Mouse (Mus musculus) heart, embryonic 14.5 days (tissue): ENCODE data around the gene Pam. TPM values are rescaled to one million over a fixed set of nuclear protein-coding genes. Genes with fewer than 3 reads are reported as not detected.

ENCODE experiments used
- ATAC-seq: fragments of 200-750 bp; cut with Nextera tagmentation; 2 replicates; pipeline ENCODE4 v1.8.0; 2017; ENCODE audit warnings: low read depth, moderate TSS enrichment; ENCODE audit not compliant: insufficient number of reproducible peaks, insufficient read depth, low FRiP score
- H3K27ac ChIP-seq, 2 experiments: fragments of 200-500 bp in 1 of 2; fragments of 300-500 bp in 1 of 2; sonication (generic) in 1 of 2; replicated peaks in 1 of 2; 2 replicates each; pipeline ENCODE4 v1.5.1; 2012 to 2014; ENCODE audit warnings: low read depth in 2 of 2, low read length in 2 of 2, control low read depth in 1 of 2, mild to moderate bottlenecking in 1 of 2, mixed read lengths in 1 of 2; ENCODE audit not compliant: control insufficient read depth in 1 of 2, insufficient read depth in 1 of 2
- H3K27me3 ChIP-seq: fragments of 300-500 bp; sonication (generic); 2 replicates; pipeline ENCODE4 v1.6.1; 2014; ENCODE audit warnings: mild to moderate bottlenecking, low read length, control low read depth; ENCODE audit not compliant: control insufficient read depth, insufficient read depth
- H3K36me3 ChIP-seq: fragments of 300-500 bp; sonication (generic); 2 replicates; pipeline ENCODE4 v1.6.1; 2014; ENCODE audit warnings: mild to moderate bottlenecking, control low read depth, low read length, mixed read lengths; ENCODE audit not compliant: control insufficient read depth, insufficient read depth
- H3K4me1 ChIP-seq, 2 experiments: fragments of 200-500 bp in 1 of 2; fragments of 300-500 bp in 1 of 2; sonication (generic) in 1 of 2; 2 replicates each; pipeline ENCODE4 v1.6.1; 2012 to 2014; ENCODE audit warnings: low read length in 2 of 2, control low read depth in 1 of 2, mixed read lengths in 1 of 2; ENCODE audit not compliant: control insufficient read depth in 2 of 2, insufficient read depth in 2 of 2
- H3K4me2 ChIP-seq: fragments of 300-500 bp; sonication (generic); 2 replicates; pipeline ENCODE4 v1.6.1; 2014; ENCODE audit warnings: mild to moderate bottlenecking, low read length
- H3K4me3 ChIP-seq, 2 experiments: fragments of 200-500 bp in 1 of 2; fragments of 300-500 bp in 1 of 2; sonication (generic) in 1 of 2; 2 replicates each; pipeline ENCODE4 v1.5.1; 2012 to 2014; ENCODE audit warnings: low read length in 2 of 2, mild to moderate bottlenecking in 2 of 2, control low read depth in 1 of 2, low read depth in 1 of 2, moderate library complexity in 1 of 2; ENCODE audit not compliant: control insufficient read depth in 1 of 2, insufficient read depth in 1 of 2
- H3K9ac ChIP-seq: fragments of 300-500 bp; sonication (generic); 2 replicates; pipeline ENCODE4 v1.6.1; 2014; ENCODE audit warnings: mild to moderate bottlenecking, low read length
- H3K9me3 ChIP-seq: fragments of 300-500 bp; sonication (generic); 2 replicates; pipeline ENCODE4 v1.6.1; 2016; ENCODE audit warnings: low read length, control low read depth; ENCODE audit not compliant: control insufficient read depth
- WGBS: fragments of 180-500 bp; shearing (Covaris S2); extraction: QIAGEN DNeasy Blood & Tissue Kit; methylation state at CpG from one replicate; pipeline ENCODE4 v1.1.7; 2014; 5-methylcytosine and 5-hydroxymethylcytosine counted together
- polyA plus RNA-seq: library from polyadenylated mRNA; unstranded; fragments of >200 nt; fragmentation: Nextera tagmentation; extraction: Ambion mirVana; gene quantifications from 2 replicates; pipeline ENCODE4 v1.2.1, GENCODE M21; 2014

The Pam gene
- polyA plus RNA-seq, 1 experiment from 2014 or later, result 671 TPM

DNA sequence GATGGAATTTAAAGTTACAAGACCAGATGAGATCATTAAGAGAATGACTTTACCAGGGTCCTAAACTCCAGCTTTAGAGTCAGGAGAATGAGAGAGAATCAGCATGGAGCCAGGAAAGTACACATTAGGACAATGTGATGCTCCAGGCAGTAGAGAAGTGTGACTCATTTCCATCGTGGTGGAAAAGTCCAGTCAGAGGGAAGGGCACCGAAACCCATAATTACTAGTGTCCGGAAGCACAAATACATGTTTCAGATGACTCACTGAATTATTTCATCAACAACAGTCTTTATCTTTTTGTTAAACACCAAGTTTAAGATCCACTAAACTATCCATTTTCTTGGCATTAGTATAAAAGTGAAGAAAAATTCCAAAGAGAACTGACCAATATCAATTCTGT, 57.2 kb downstream of the Pam start:
- H3K4me2 ChIP-seq, result no peak overlapping the region
- 81% methylated on average over 3 of the region's 3 CpGs for WGBS
- H3K4me1 ChIP-seq, result no peaks in the 10 kb centered on the region; a peak in 1 of 4 replicates
- no peak for ATAC-seq
- H3K4me3 ChIP-seq, result no peak overlapping the region
- no peaks in the 10 kb centered on the region for H3K36me3 ChIP-seq
- no peaks in the 10 kb centered on the region for H3K9me3 ChIP-seq
- H3K27me3 ChIP-seq, result no peaks in the 10 kb centered on the region
- H3K27ac ChIP-seq, result no peak overlapping the region
- no peak overlapping the region for H3K9ac ChIP-seq

DNA sequence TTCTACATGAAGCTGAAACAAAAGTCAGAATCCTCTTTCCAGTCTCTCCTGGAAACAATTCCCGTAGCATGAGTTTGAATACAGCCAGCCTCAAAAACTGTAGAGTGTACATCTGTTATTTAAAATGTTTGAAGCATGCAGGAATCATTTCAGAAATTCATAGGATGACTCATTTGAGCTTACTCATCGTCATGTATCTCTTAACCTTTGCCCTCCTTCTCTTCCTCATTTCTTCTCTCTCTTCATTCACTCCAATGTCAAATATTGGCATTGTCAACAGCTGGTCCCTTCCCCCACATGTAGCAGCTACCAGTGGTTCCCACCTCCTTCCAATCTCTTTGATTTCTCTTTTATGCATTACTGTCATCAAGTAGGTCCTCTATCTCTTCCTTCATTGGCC, 59.7 kb downstream of the Pam start:
- H3K27ac ChIP-seq, result no peak overlapping the region
- no peaks in the 10 kb centered on the region for H3K27me3 ChIP-seq
- 72% methylated on average over 2 of the region's 2 CpGs for WGBS
- H3K36me3 ChIP-seq, result no peaks in the 10 kb centered on the region
- ATAC-seq, result no peak
- no peaks in the 10 kb centered on the region for H3K9me3 ChIP-seq
- H3K9ac ChIP-seq, result no peak overlapping the region
- no peak overlapping the region for H3K4me3 ChIP-seq
- no peak overlapping the region for H3K4me2 ChIP-seq
- H3K4me1 ChIP-seq, result peaks cover 0 to 4% of the 10 kb centered on the region in 2 experiments; a peak in 1 of 4 replicates

DNA sequence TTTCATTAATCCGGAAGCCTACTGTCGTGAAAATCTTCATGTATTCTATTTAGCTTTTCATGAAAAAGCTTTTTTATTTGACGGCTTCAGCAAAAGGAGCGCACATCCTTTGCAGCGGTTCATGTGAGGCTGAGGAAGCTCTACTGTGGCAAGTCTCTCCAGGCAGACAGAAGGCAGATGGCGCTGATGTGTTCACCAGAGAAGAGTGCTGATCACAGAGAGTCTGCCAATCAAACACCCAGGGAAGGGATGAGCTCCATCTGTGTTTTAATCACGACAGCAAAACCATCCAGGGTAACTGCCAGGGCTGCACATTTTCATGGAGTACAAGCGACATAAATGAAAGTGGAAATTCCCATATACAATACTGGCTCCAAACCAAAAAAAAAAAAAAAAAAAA, 63.6 kb downstream of the Pam start:
- Histone ChIP-seq H3K4me3 (no peak overlapping the region), H3K4me2 (no peak overlapping the region), H3K27ac (no peak overlapping the region), H3K9ac (no peak overlapping the region), H3K9me3 (no peaks in the 10 kb centered on the region), H3K4me1 (peaks cover 0 to 4% of the 10 kb centered on the region in 2 experiments; a peak in 1 of 4 replicates), H3K36me3 (no peaks in the 10 kb centered on the region), H3K27me3 (no peaks in the 10 kb centered on the region)
- no peak for ATAC-seq
- WGBS, result 83% methylated on average over 8 of the region's 8 CpGs

DNA sequence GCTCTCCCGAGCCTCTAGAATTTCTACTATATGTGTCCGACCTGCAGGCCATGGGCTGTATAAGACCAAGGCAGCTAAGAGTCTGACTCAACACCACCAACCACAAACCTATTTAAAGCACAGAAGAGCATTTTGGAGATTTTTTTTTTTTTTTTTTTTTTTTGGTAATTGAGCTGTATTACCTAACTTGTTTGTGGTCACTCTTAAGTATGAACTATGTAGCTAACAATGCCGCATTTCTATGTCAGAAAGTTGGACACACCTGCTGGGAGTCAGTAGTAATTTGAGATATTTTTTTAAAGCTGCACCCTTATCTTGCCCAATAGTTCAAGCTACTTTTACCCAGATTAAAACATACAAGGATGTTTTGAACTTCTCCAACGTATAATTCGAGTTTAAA, 66.4 kb downstream of the Pam start:
- no peak overlapping the region for H3K27ac ChIP-seq
- ATAC-seq, result no peak
- no peak overlapping the region for H3K4me3 ChIP-seq
- 92% methylated on average over 5 of the region's 5 CpGs for WGBS
- H3K9ac ChIP-seq, result no peak overlapping the region
- H3K4me1 ChIP-seq, result peaks cover 0 to 4% of the 10 kb centered on the region in 2 experiments; a peak in 1 of 4 replicates
- no peaks in the 10 kb centered on the region for H3K27me3 ChIP-seq
- no peak overlapping the region for H3K4me2 ChIP-seq
- no peaks in the 10 kb centered on the region for H3K9me3 ChIP-seq
- H3K36me3 ChIP-seq, result no peaks in the 10 kb centered on the region

DNA sequence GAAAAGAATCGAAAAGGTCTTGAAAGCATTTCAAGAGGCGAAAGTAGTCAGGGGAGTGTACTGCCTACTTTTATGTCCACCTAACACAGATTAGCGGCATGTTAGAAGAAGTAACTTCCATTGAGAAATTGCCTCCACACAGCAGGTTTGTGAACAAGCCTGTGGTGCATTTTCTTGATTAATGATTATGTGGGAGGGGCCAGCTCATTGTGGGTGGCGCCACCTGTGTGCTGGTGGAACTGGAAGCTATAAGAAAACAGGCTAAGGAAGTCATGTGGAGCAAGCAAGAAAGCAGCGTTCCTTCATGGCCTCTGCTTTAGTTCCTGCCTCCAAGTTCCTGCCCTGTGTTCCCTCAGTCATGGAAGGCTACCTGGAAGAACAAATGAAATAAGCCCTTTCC, 67.0 kb downstream of the Pam start:
- Histone ChIP-seq H3K9ac (no peak overlapping the region), H3K36me3 (no peaks in the 10 kb centered on the region), H3K27ac (no peak overlapping the region), H3K27me3 (no peaks in the 10 kb centered on the region), H3K4me3 (no peak overlapping the region), H3K9me3 (no peaks in the 10 kb centered on the region), H3K4me1 (peaks cover 0 to 4% of the 10 kb centered on the region in 2 experiments; a peak in 1 of 4 replicates), H3K4me2 (no peak overlapping the region)
- 91% methylated on average over 5 of the region's 5 CpGs for WGBS
- ATAC-seq, result no peak

DNA sequence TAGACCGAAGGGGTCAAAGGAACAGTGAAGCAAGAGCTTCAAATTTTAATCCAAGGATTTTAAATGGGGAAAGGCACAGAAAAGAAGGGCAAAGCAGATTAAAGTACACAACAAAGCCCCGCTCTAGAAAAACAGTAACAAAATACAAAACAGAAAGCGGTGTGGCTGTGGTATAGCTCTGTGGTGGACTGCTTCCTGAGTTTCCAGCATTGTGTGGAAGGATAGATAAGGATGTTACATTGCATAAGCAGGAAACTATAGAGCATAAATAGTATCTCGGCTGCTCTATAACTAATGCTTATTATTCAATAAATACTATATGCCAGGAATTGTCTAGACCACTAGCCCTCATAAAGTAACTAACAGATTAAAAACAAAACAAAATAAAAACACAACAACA, 67.5 kb downstream of the Pam start:
- ATAC-seq, result no peak

DNA sequence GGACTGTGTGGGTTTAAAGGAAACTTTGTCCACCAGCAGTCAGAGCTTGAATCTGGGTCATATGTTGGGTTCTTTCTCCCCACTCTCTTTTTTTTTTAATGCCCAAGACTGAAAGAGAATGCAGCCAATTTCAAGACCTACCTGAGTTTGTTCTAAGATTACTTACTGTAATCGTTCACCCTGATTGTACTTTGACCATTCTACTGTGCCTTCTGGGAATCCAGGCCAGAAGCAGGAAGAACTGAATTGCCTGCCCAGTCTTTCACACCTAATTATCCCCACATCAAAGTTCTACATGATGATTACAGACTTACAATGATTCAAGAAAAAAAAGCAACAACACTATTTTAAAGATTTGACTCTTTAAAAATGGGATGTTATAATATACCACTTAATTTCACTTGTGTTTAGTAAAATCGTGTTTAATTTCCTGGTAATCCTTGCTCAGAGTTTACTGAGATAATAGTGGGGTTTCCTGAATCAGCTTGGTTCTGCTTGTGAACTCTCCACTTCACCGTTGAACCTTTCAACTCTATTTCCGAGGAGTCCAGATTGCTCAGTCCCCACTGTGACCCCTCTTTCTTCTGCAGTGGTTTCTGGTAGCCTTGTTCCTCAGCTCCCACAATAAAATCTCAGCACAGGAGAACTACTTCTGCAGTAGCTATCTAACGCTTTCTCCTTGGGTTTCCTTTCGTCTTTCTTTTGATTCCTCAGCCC, 69.4 kb downstream of the Pam start:
- 66% methylated on average over 6 of the region's 6 CpGs for WGBS
- Histone ChIP-seq H3K36me3 (no peaks in the 10 kb centered on the region), H3K27me3 (no peaks in the 10 kb centered on the region), H3K9me3 (no peaks in the 10 kb centered on the region), H3K4me1 (no peaks in the 10 kb centered on the region), H3K9ac (no peak overlapping the region), H3K4me2 (no peak overlapping the region), H3K27ac (no peak overlapping the region), H3K4me3 (no peak overlapping the region)
- ATAC-seq, result no peak

More for the DNA sequence above, 67.5 kb downstream of the Pam start:
- Histone ChIP-seq H3K27ac (no peak overlapping the region), H3K9me3 (no peaks in the 10 kb centered on the region), H3K4me1 (peaks cover 0 to 4% of the 10 kb centered on the region in 2 experiments; a peak in 1 of 4 replicates), H3K4me3 (no peak overlapping the region), H3K27me3 (no peaks in the 10 kb centered on the region), H3K36me3 (no peaks in the 10 kb centered on the region), H3K9ac (no peak overlapping the region), H3K4me2 (no peak overlapping the region)
- 82% methylated on average over 4 of the region's 4 CpGs for WGBS

DNA sequence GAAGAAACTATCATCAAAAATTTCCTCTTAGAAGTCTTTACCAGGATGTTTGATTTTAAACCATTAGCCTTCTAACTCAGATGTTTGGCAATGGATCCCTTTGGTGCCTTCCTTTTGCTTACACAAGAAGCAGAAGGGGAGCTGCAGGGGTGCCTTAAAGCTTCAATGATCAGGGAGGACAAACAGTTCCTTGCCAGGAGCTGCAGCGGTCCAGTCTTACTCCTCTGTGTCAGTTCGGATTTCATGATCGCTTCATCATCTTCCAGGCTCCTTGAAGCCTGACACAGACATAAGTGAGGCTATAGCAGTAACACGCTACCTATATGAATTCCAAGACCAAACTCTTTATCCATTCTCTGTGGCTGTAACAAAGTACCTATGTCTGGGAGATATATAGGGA, 71.6 kb downstream of the Pam start:
- no peak overlapping the region for H3K4me3 ChIP-seq
- no peak overlapping the region for H3K4me2 ChIP-seq
- ATAC-seq, result no peak
- no peak overlapping the region for H3K27ac ChIP-seq
- 88% methylated on average over 4 of the region's 4 CpGs for WGBS
- H3K27me3 ChIP-seq, result no peaks in the 10 kb centered on the region
- no peaks in the 10 kb centered on the region for H3K4me1 ChIP-seq
- H3K9me3 ChIP-seq, result no peaks in the 10 kb centered on the region
- H3K36me3 ChIP-seq, result no peaks in the 10 kb centered on the region
- H3K9ac ChIP-seq, result no peak overlapping the region
